Mouse (Mus musculus): Measurements from ENCODE around the gene Abcc6. TPM values are rescaled to one million over a fixed set of nuclear protein-coding genes. Genes with fewer than 3 reads are reported as not detected.

Abcc6 gene
- 9.6 and 12.4 TPM in 2 replicates for polyA plus RNA-seq (2012; rRNA removed)

DNA sequence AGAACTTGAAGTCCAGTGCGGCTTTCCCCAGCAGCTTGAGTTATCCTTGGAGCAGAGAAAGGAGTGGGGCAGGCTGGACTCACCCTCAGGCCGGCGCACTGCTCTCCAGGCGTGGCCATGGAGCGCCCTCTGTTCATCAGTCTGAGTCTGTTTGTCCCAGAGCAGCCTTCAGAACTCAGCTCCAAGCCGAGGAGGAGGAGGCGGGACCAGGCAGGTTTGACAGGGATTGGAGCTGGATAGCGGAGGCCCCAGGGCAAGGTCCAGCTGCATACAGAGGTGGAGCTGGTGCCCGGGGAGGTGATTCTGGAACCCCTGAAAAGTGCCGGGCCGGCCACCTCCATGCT lies at the start of gene Abcc6:
Gene Abcc6 (minus strand): TSS at position 158 of the 344 bp plus-strand sequence.

DNA sequence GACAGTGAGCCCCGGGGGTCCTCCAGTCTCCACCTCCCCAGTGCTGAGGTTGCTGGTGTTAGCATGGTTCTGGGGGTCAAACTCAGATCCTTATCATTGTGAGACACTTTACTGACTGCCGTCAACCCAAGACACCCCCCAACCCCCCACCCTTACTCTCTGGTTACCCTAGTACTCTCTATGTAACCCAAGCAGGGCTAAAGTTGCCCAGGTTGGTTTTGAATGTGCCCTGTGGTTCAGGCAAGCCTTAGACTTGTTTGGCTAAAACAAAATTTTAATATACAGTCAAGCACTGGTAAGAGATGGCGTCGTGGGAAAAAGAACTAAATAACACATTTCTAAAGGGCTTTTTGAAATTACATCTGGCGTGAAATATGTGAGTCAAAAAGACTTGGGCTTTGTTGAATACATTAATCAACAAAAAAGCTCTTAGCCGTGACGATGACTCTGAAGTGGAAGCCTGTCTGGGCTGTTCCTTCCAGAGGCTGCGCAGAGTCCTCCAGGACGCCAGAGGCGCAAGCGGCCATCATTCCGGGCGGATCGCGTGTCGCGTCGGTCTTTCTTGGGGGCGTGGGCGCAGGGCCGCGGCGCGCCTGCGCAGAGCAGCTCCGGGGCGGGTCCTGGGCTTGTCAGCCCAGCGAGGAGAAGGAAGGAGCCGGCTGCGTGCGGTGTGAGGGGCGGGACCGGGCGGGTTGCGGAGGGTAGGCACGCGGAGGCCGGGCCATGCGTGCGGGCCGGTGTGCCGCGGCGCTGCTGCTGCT lies 3.2 kb upstream of the Abcc6 start, which contains the start of gene Nomo1:
Gene Nomo1 (plus strand): TSS at position 590 of the 761 bp plus-strand sequence.

GRCm38 (mm10) chr7:45923762-45924428 lies 106.2 kb downstream of the Abcc6 start, which contains the start of gene Ccdc114:
TSS of gene Ccdc114 (plus strand) at chr7:45924072.

DNA sequence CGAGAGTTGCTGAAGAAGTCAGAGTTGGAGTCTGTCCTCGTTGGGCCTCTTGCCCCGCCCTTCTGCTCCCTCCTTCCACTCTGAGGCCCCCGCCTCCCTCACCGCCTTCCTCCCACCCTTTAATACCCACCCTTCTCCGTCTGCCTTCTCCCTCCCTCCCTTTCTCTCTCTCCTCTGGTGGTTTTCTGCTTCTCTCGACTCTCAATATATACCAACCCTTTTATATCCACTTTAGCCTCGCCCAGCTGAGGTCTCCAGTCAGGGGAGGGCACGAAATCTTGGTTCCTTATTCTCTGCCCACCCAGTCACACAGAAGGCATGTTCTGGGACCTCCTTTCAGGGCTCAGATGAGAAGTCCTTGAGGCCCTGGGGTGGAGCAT lies 108.9 kb downstream of the Abcc6 start, which contains the start of gene Emp3:
Gene Emp3 (minus strand): TSS at position 163 of the 380 bp plus-strand sequence.

Other genes starting within 250 kb of the Abcc6 start
- gene Lmtk3, start 246.6 kb downstream of the Abcc6 start, polyA plus RNA-seq (2012; rRNA removed): 0.13 and 0.24 TPM in 2 replicates
- 0.22 and 0.28 TPM in 2 replicates for gene Sult2b1, start 245.6 kb downstream of the Abcc6 start, polyA plus RNA-seq (2012; rRNA removed)
- 19.2 and 19.7 TPM in 2 replicates for gene Cyth2, start 215.7 kb downstream of the Abcc6 start, polyA plus RNA-seq (2012; rRNA removed)
- 0.08 TPM in 2 replicates for gene Kcnj14, start 205.5 kb downstream of the Abcc6 start, polyA plus RNA-seq (2012; rRNA removed)
- gene Grwd1, start 199.4 kb downstream of the Abcc6 start, polyA plus RNA-seq (2012; rRNA removed): 11.5 and 14.3 TPM in 2 replicates
- 52.6 and 59.3 TPM in 2 replicates for gene Kdelr1, start 157.5 kb downstream of the Abcc6 start, polyA plus RNA-seq (2012; rRNA removed)
- 0.09 TPM in 2 replicates for gene Grin2d, start 151.9 kb downstream of the Abcc6 start, polyA plus RNA-seq (2012; rRNA removed)
- gene Syngr4, start 133.6 kb downstream of the Abcc6 start, polyA plus RNA-seq (2012; rRNA removed): 0.64 and 0.83 TPM in 2 replicates
- gene Tmem143, start 133.4 kb downstream of the Abcc6 start, polyA plus RNA-seq (2012; rRNA removed): 7.8 and 8.8 TPM in 2 replicates
- gene Emp3, start 108.9 kb downstream of the Abcc6 start, polyA plus RNA-seq (2012; rRNA removed): 22.4 and 25.3 TPM in 2 replicates
- 1.0 and 1.1 TPM in 2 replicates for gene Ccdc114, start 106.2 kb downstream of the Abcc6 start, polyA plus RNA-seq (2012; rRNA removed)
- gene Nomo1, start 3.4 kb upstream of the Abcc6 start, polyA plus RNA-seq (2012; rRNA removed): 17.1 and 18.2 TPM in 2 replicates
- gene Kcnj11, start 70.5 kb upstream of the Abcc6 start, polyA plus RNA-seq (2012; rRNA removed): 0.02 and 0.10 TPM in 2 replicates
- gene Abcc8, start 149.7 kb upstream of the Abcc6 start, polyA plus RNA-seq (2012; rRNA removed): 0.07 and 0.09 TPM in 2 replicates
- gene Ush1c, start 208.2 kb upstream of the Abcc6 start, polyA plus RNA-seq (2012; rRNA removed): 0.03 TPM in 1 of 2 replicates, not detected in the other
- gene Otog, start 210.7 kb upstream of the Abcc6 start, polyA plus RNA-seq (2012; rRNA removed): under 0.01 and 0.02 TPM in 2 replicates